Mouse (Mus musculus): ENCODE data around the gene Taok3. TPM values are rescaled to one million over a fixed set of nuclear protein-coding genes. Genes with fewer than 3 reads are reported as not detected.

The Taok3 gene
- polyA plus RNA-seq, 1 experiment from 2014 or later = 33.1 TPM

GRCm38 (mm10) chr5:117146165-117146564, 26.2 kb downstream of the Taok3 start:
- H3K4me3 ChIP-seq (replicated peaks; ENCODE audit: low read length) = no peak overlapping the region
- H3K4me1 ChIP-seq (ENCODE audit: control insufficient read depth, insufficient read depth, low read length) = no peaks in the 10 kb centered on the region
- ATAC-seq (ENCODE audit: insufficient read depth, low FRiP score) = no peak
- 0 out of 2 replicates have a peak, but pooled peaks cover 2% of the 10 kb centered on the region for H3K9me3 ChIP-seq (replicated peaks; ENCODE audit: control insufficient read depth, low read length)
- H3K27me3 ChIP-seq (ENCODE audit: control insufficient read depth, insufficient read depth, low read length) = no peaks in the 10 kb centered on the region
- no peak overlapping the region for H3K4me2 ChIP-seq (ENCODE audit: low read depth, low read length)
- H3K36me3 ChIP-seq (ENCODE audit: control insufficient read depth, insufficient read depth, low read length) = no peaks in the 10 kb centered on the region
- no peak overlapping the region for H3K9ac ChIP-seq (ENCODE audit: low read length)
- no peak overlapping the region for H3K27ac ChIP-seq (ENCODE audit: low read length)

GRCm38 (mm10) chr5:117147187-117148095, 27.5 kb downstream of the Taok3 start:
- Histone ChIP-seq H3K36me3 (ENCODE audit: control insufficient read depth, insufficient read depth, low read length) (no peaks in the 10 kb centered on the region), H3K4me2 (ENCODE audit: low read depth, low read length) (no peak overlapping the region), H3K27me3 (ENCODE audit: control insufficient read depth, insufficient read depth, low read length) (no peaks in the 10 kb centered on the region), H3K27ac (ENCODE audit: low read length) (no peak overlapping the region), H3K9ac (ENCODE audit: low read length) (no peak overlapping the region), H3K9me3 (replicated peaks; ENCODE audit: control insufficient read depth, low read length) (0 out of 2 replicates have a peak, but pooled peaks cover 2% of the 10 kb centered on the region), H3K4me3 (replicated peaks; ENCODE audit: low read length) (no peak overlapping the region), H3K4me1 (ENCODE audit: control insufficient read depth, insufficient read depth, low read length) (no peaks in the 10 kb centered on the region)
- WGBS = 89% methylated on average over 16 of the region's 16 CpGs
- no peak for ATAC-seq (ENCODE audit: insufficient read depth, low FRiP score)

DNA sequence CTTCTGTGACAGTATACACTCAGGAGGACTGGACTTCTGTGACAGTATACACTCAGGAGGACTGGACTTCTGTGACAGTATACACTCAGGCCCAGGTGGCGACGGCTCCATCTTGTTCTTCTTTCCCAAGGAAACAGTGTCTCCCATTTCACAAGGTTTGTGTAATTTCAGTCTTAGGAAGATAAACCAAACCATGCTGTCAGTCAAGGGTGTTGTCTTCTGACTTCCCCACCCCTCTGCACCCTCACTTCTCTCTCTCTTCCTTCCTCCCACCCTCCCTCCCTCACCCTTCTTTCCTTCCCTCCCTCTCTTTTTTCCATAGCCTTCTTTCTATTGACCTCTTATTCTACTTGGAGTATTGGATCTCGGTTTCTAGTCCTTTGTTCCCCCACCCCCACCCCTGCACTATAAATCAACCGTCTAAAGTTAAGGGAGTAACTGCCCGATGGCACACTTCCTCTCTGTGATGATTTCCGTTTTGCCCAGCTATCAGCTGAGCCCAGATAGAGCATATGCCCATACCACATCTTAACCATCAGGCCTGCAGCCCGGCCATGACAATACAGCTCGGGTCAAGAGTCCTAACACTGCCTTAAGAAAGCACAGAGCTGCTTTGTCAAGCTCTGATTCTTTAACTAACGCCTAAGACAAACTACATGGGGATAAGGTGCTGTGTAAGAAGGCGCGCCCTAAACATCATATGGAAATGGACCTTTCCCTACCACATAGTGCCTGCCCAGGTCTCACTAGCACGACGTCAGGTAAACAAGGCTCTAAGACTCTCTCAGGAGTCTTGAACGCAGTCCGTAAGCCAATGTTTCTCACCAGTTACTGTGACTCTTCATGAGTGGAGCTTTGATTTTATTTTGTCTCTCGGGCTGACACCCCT, 29.4 kb downstream of the Taok3 start:
- WGBS = 58% methylated on average over 16 of the region's 16 CpGs
- no peak for ATAC-seq (ENCODE audit: insufficient read depth, low FRiP score)

GRCm38 (mm10) chr5:117150068-117150467, 30.1 kb downstream of the Taok3 start:
- 78% methylated on average over 5 of the region's 5 CpGs for WGBS
- H3K4me3 ChIP-seq (replicated peaks; ENCODE audit: low read length) = no peak overlapping the region
- ATAC-seq (ENCODE audit: insufficient read depth, low FRiP score) = no peak
- H3K27me3 ChIP-seq (ENCODE audit: control insufficient read depth, insufficient read depth, low read length) = no peaks in the 10 kb centered on the region
- 0 out of 2 replicates have a peak, but pooled peaks cover 5% of the 10 kb centered on the region for H3K36me3 ChIP-seq (ENCODE audit: control insufficient read depth, insufficient read depth, low read length)
- H3K4me2 ChIP-seq (ENCODE audit: low read depth, low read length) = no peak overlapping the region
- H3K9ac ChIP-seq (ENCODE audit: low read length) = no peak overlapping the region; the same call in 1 of the 2 replicates
- H3K9me3 ChIP-seq (replicated peaks; ENCODE audit: control insufficient read depth, low read length) = 0 out of 2 replicates have a peak, but pooled peaks cover 5% of the 10 kb centered on the region
- no peak overlapping the region for H3K27ac ChIP-seq (ENCODE audit: low read length)
- H3K4me1 ChIP-seq (ENCODE audit: control insufficient read depth, insufficient read depth, low read length) = 0 out of 2 replicates have a peak, but pooled peaks cover 3% of the 10 kb centered on the region

More for the DNA sequence above, 29.4 kb downstream of the Taok3 start:
- no peak overlapping the region for H3K4me2 ChIP-seq (ENCODE audit: low read depth, low read length)
- H3K4me1 ChIP-seq (ENCODE audit: control insufficient read depth, insufficient read depth, low read length) = 0 out of 2 replicates have a peak, but pooled peaks cover 3% of the 10 kb centered on the region
- H3K36me3 ChIP-seq (ENCODE audit: control insufficient read depth, insufficient read depth, low read length) = 0 out of 2 replicates have a peak, but pooled peaks cover 5% of the 10 kb centered on the region
- H3K9me3 ChIP-seq (replicated peaks; ENCODE audit: control insufficient read depth, low read length) = 0 out of 2 replicates have a peak, but pooled peaks cover 5% of the 10 kb centered on the region
- no peaks in the 10 kb centered on the region for H3K27me3 ChIP-seq (ENCODE audit: control insufficient read depth, insufficient read depth, low read length)
- H3K27ac ChIP-seq (ENCODE audit: low read length) = no peak overlapping the region
- no peak overlapping the region for H3K9ac ChIP-seq (ENCODE audit: low read length)
- no peak overlapping the region for H3K4me3 ChIP-seq (replicated peaks; ENCODE audit: low read length)

GRCm38 (mm10) chr5:117152944-117153343, 33.0 kb downstream of the Taok3 start:
- Histone ChIP-seq H3K9me3 (replicated peaks; ENCODE audit: control insufficient read depth, low read length) (0 out of 2 replicates have a peak, but pooled peaks cover 3% of the 10 kb centered on the region), H3K4me2 (ENCODE audit: low read depth, low read length) (no peak overlapping the region), H3K27me3 (ENCODE audit: control insufficient read depth, insufficient read depth, low read length) (no peaks in the 10 kb centered on the region), H3K4me1 (ENCODE audit: control insufficient read depth, insufficient read depth, low read length) (0 out of 2 replicates have a peak, but pooled peaks cover 6% of the 10 kb centered on the region), H3K9ac (ENCODE audit: low read length) (no peak overlapping the region), H3K4me3 (replicated peaks; ENCODE audit: low read length) (no peak overlapping the region), H3K27ac (ENCODE audit: low read length) (no peak overlapping the region), H3K36me3 (ENCODE audit: control insufficient read depth, insufficient read depth, low read length) (0 out of 2 replicates have a peak, but pooled peaks cover 5% of the 10 kb centered on the region)
- ATAC-seq (ENCODE audit: insufficient read depth, low FRiP score) = no peak

- 0 out of 2 replicates have a peak, but pooled peaks cover 3% of the 10 kb centered on the region for H3K9me3 ChIP-seq (replicated peaks; ENCODE audit: control insufficient read depth, low read length)
- peak; percentile 34; the same call in 1 of the 2 replicates for ATAC-seq (ENCODE audit: insufficient read depth, low FRiP score)
- no peak overlapping the region for H3K27ac ChIP-seq (ENCODE audit: low read length)
- WGBS = 78% methylated on average over 15 of the region's 15 CpGs
- no peak overlapping the region for H3K9ac ChIP-seq (ENCODE audit: low read length)
- H3K36me3 ChIP-seq (ENCODE audit: control insufficient read depth, insufficient read depth, low read length) = 0 out of 2 replicates have a peak, but pooled peaks cover 5% of the 10 kb centered on the region
- H3K4me2 ChIP-seq (ENCODE audit: low read depth, low read length) = no peak overlapping the region
- no peak overlapping the region for H3K4me3 ChIP-seq (replicated peaks; ENCODE audit: low read length)
- no peaks in the 10 kb centered on the region for H3K27me3 ChIP-seq (ENCODE audit: control insufficient read depth, insufficient read depth, low read length)
- peaks cover 8% of the 10 kb centered on the region; the same call in 1 of the 2 replicates for H3K4me1 ChIP-seq (ENCODE audit: control insufficient read depth, insufficient read depth, low read length)
These were observed 33.7 kb downstream of the Taok3 start for GRCm38 (mm10) chr5:117153527-117154091.

- H3K27me3 ChIP-seq (ENCODE audit: control insufficient read depth, insufficient read depth, low read length) = no peaks in the 10 kb centered on the region
- H3K36me3 ChIP-seq (ENCODE audit: control insufficient read depth, insufficient read depth, low read length) = no peaks in the 10 kb centered on the region
- H3K27ac ChIP-seq (ENCODE audit: low read length) = peak overlapping the region; percentile 60
- H3K9ac ChIP-seq (ENCODE audit: low read length) = no peak overlapping the region
- no peak overlapping the region for H3K4me2 ChIP-seq (ENCODE audit: low read depth, low read length)
- no peaks in the 10 kb centered on the region for H3K9me3 ChIP-seq (replicated peaks; ENCODE audit: control insufficient read depth, low read length)
- H3K4me3 ChIP-seq (replicated peaks; ENCODE audit: low read length) = no peak overlapping the region
- ATAC-seq (ENCODE audit: insufficient read depth, low FRiP score) = peak; percentile 69
- peaks cover 22% of the 10 kb centered on the region; the same call in 1 of the 2 replicates for H3K4me1 ChIP-seq (ENCODE audit: control insufficient read depth, insufficient read depth, low read length)
- WGBS = 69% methylated on average over 7 of the region's 7 CpGs
These were observed 38.5 kb downstream of the Taok3 start for GRCm38 (mm10) chr5:117158335-117159018.

GRCm38 (mm10) chr5:117159326-117159725, 39.4 kb downstream of the Taok3 start:
- ATAC-seq (ENCODE audit: insufficient read depth, low FRiP score) = 0 out of 2 replicates have a peak, but pooled peaks have one; percentile 25

More at GRCm38 (mm10) chr5:117159326-117159725, 39.4 kb downstream of the Taok3 start:
- 40% methylated on average over 8 of the region's 8 CpGs for WGBS
- H3K36me3 ChIP-seq (ENCODE audit: control insufficient read depth, insufficient read depth, low read length) = no peaks in the 10 kb centered on the region
- H3K4me2 ChIP-seq (ENCODE audit: low read depth, low read length) = no peak overlapping the region
- H3K27ac ChIP-seq (ENCODE audit: low read length) = peak overlapping the region; percentile 60
- no peaks in the 10 kb centered on the region for H3K9me3 ChIP-seq (replicated peaks; ENCODE audit: control insufficient read depth, low read length)
- no peak overlapping the region for H3K4me3 ChIP-seq (replicated peaks; ENCODE audit: low read length)
- peaks cover 19% of the 10 kb centered on the region; the same call in 1 of the 2 replicates for H3K4me1 ChIP-seq (ENCODE audit: control insufficient read depth, insufficient read depth, low read length)
- no peaks in the 10 kb centered on the region for H3K27me3 ChIP-seq (ENCODE audit: control insufficient read depth, insufficient read depth, low read length)
- no peak overlapping the region for H3K9ac ChIP-seq (ENCODE audit: low read length)
